Mouse (Mus musculus) cerebellum, adult 2 months (tissue): ENCODE measurements around the gene Maml3. TPM values are rescaled to one million over a fixed set of nuclear protein-coding genes. Genes with fewer than 3 reads are reported as not detected.
A peak's percentile ranks its signal among the peaks of the same experiment; 100 is the strongest.

Source experiments
- DNase-seq, 2 experiments: peaks; one replicate each; pipeline ENCODE4 v3.0.0; 2021
- H3K27ac ChIP-seq: fragments of 200-500 bp; 2 replicates; pipeline ENCODE4 v1.5.1; 2012; ENCODE audit warnings: low read length, control low read depth, inconsistent platforms; ENCODE audit not compliant: insufficient read depth
- H3K27me3 ChIP-seq: fragments of 200-500 bp; 2 replicates; pipeline ENCODE4 v1.6.1; 2012; ENCODE audit warnings: inconsistent platforms, mild to moderate bottlenecking, low read length, moderate library complexity; ENCODE audit not compliant: control insufficient read depth, insufficient read depth
- H3K4me1 ChIP-seq: fragments of 200-500 bp; 2 replicates; pipeline ENCODE4 v1.6.1; 2011; ENCODE audit warnings: low read length; ENCODE audit not compliant: control insufficient read depth, insufficient read depth
- H3K4me3 ChIP-seq: fragments of 200-500 bp; replicated peaks from 2 replicates; pipeline ENCODE3; 2011; ENCODE audit warnings: mild to moderate bottlenecking, low read depth, low read length, control low read depth; ENCODE audit not compliant: insufficient read depth
- CTCF ChIP-seq: fragments of 200-500 bp; IDR thresholded peaks from 2 replicates; pipeline ENCODE4 v1.5.1; 2011; ENCODE audit warnings: low read depth, mild to moderate bottlenecking, control low read depth, low read length, moderate library complexity, borderline replicate concordance; ENCODE audit not compliant: insufficient read depth
- POLR2A ChIP-seq: fragments of 200-500 bp; IDR thresholded peaks from 2 replicates; pipeline ENCODE4 v1.6.1; 2011; ENCODE audit warnings: low read length, control low read depth, borderline replicate concordance; ENCODE audit not compliant: insufficient read depth
- WGBS: fragments of 180-500 bp; shearing (Covaris S2); methylation state at CpG from one replicate; pipeline ENCODE4 v1.1.7; 2018; 5-methylcytosine and 5-hydroxymethylcytosine counted together
- polyA plus RNA-seq: library from polyadenylated mRNA; depleted of rRNA; stranded (reverse); fragments of >200 nt; gene quantifications from 2 replicates; pipeline ENCODE4 v1.2.3, GENCODE M21; 2012

The Maml3 gene
- polyA plus RNA-seq, 1 experiment = 6.5 TPM

GRCm38 (mm10) chr3:51778179-51778578 lies 326.7 kb downstream of the Maml3 start:
- 96% methylated on average over 3 of the region's 3 CpGs for WGBS
- Histone ChIP-seq H3K4me3 (no peak overlapping the region), H3K27ac (no peak overlapping the region; the same call in 1 of the 2 replicates), H3K4me1 (peaks cover 15% of the 10 kb centered on the region), H3K27me3 (no peaks in the 10 kb centered on the region)
- no peak for TF ChIP-seq POLR2A
- DNase-seq = no peak

DNA sequence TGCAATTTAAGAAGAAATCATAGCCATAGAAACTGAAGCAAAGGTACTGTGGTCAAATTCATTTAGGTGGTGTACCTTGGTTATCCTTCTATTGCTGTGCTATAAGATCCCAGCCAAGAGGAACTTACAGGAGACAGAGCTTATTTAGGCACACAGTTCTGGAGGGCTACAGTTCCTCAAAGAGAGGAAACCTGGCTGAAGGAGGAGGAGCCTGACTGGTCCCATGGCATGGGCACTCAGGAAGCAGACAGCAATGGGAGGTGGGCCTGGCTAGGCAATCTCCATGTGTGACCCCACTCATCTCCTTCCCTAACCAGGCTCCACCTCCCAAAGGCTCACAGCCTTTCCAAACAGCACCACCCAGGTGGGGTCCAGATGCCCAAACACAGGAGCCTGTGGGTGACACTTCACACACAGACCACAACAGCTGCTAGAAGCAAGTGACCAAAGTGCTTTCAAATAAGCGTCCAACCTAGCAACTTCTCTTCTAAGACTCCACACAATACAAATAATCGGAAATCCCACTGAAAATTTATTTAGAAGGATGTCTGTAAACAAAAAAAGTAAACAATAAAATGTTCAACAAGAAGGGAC lies 328.8 kb downstream of the Maml3 start:
- Histone ChIP-seq H3K27me3 (no peaks in the 10 kb centered on the region), H3K4me3 (no peak overlapping the region), H3K4me1 (peaks cover 15% of the 10 kb centered on the region), H3K27ac (no peak overlapping the region)
- TF ChIP-seq CTCF (no peak), POLR2A (no peak)
- WGBS = 94% methylated on average over 2 of the region's 2 CpGs
- DNase-seq = no peak

GRCm38 (mm10) chr3:51773587-51773986 lies 331.3 kb downstream of the Maml3 start:
- DNase-seq = no peak
- no peak for TF ChIP-seq POLR2A
- TF ChIP-seq CTCF = no peak
- Histone ChIP-seq H3K4me3 (no peak overlapping the region), H3K27me3 (no peaks in the 10 kb centered on the region), H3K4me1 (peaks cover 9% of the 10 kb centered on the region), H3K27ac (no peak overlapping the region)
- 91% methylated on average over 5 of the region's 5 CpGs for WGBS

DNA sequence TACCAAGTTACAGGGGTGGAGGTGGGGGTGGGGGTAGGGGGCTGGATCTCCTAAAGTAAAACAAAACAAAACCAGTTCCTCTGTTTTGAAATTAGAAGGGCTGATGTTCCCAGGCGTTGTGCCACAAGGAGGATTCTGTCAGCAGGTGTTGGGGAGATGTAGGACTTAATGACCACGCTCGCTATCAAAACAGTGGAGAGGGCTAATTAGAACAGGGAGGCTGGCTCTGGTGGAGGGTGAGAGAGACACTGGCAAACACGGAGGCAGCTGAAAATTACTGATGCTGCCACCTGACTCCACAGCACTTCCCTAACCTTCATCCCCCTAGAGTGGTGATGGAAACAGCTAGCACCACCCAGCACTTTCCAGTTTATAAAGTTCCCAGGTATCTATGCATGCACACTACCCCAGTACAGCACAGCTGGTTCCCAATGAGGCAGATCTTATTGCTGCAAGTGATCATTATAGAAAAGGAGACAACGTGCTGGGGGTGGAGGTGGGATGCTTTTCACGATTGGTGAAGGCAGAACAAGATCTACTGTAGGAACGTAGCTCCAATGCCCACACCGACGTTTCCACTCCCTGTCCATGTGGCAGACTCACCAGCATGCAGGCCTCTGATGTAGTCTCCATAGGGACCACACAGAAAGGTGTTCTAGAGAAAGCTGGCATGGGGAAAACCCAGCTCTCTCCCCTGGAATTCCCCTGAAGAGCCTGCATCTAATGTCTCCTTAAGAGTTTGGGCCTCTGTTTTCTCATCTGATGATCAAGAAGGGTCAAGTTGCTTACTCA lies 332.8 kb downstream of the Maml3 start:
- DNase-seq = no peak
- Histone ChIP-seq H3K27me3 (no peaks in the 10 kb centered on the region), H3K27ac (no peak overlapping the region), H3K4me3 (no peak overlapping the region), H3K4me1 (peaks cover 3% of the 10 kb centered on the region)
- TF ChIP-seq CTCF (no peak), POLR2A (no peak)
- WGBS = 91% methylated on average over 9 of the region's 9 CpGs

- peaks cover 11% of the 10 kb centered on the region for H3K4me1 ChIP-seq
- H3K4me3 ChIP-seq = no peak overlapping the region
- H3K27ac ChIP-seq = no peak overlapping the region; the same call in 1 of the 2 replicates
- peak; percentile 25 to 57 for DNase-seq
- TF ChIP-seq CTCF (no peak), POLR2A (no peak)
- H3K27me3 ChIP-seq = no peaks in the 10 kb centered on the region
- WGBS = 58% methylated on average over 6 of the region's 6 CpGs
These were observed 335.7 kb downstream of the Maml3 start for GRCm38 (mm10) chr3:51769196-51769595.

GRCm38 (mm10) chr3:51765220-51765923 lies 339.5 kb downstream of the Maml3 start:
- peaks cover 11% of the 10 kb centered on the region for H3K4me1 ChIP-seq
- 31% methylated on average over 12 of the region's 12 CpGs for WGBS
- no peak for DNase-seq
- no peak overlapping the region for H3K27ac ChIP-seq
- TF ChIP-seq POLR2A = no peak
- TF ChIP-seq CTCF = no peak
- no peak overlapping the region for H3K4me3 ChIP-seq
- no peaks in the 10 kb centered on the region for H3K27me3 ChIP-seq

GRCm38 (mm10) chr3:51764175-51764574 lies 340.7 kb downstream of the Maml3 start:
- Histone ChIP-seq H3K27ac (no peak overlapping the region), H3K4me3 (no peak overlapping the region), H3K27me3 (no peaks in the 10 kb centered on the region), H3K4me1 (peaks cover 9% of the 10 kb centered on the region; the same call in 1 of the 2 replicates)
- no peak for DNase-seq
- 89% methylated on average over 3 of the region's 3 CpGs for WGBS
- TF ChIP-seq CTCF = no peak
- no peak for TF ChIP-seq POLR2A

- WGBS = 92% methylated on average over 10 of the region's 10 CpGs
- Histone ChIP-seq H3K4me3 (no peak overlapping the region), H3K27me3 (no peaks in the 10 kb centered on the region), H3K4me1 (peaks cover 9% of the 10 kb centered on the region; the same call in 1 of the 2 replicates), H3K27ac (no peak overlapping the region)
- DNase-seq = no peak
- TF ChIP-seq CTCF = no peak
These were observed 342.0 kb downstream of the Maml3 start for GRCm38 (mm10) chr3:51762900-51763299.
